In genomic region chr4:62621151-62621550, GRCm38 (mm10) we compare ENCODE assay signal across 11 mouse cellular contexts.
A peak's percentile ranks its signal among the peaks of the same experiment; 100 is the strongest.
DNase-seq lines count a peak whose midpoint lies in the region; ATAC-seq lines count a peak whose summit lies in the region.
"Had no signal": no experiment of that assay in that cellular context is flagged by ENCODE, and none has a peak within 500 bp of the region (broad histone marks: within the 10 kb centered on the region; RNA-seq: fewer than 3 reads in every experiment).

No protein-coding gene starts in this region.

- H3K4me1 ChIP-seq in heart, embryonic 12.5 days (replicated peaks), result peaks cover 38% of the 10 kb centered on the region
- H3K4me1 ChIP-seq in neural tube, embryonic 12.5 days, result peaks cover 69% of the 10 kb centered on the region
- peaks cover 59% of the 10 kb centered on the region for H3K4me1 ChIP-seq in limb, embryonic 10.5 days
- peaks cover 25% of the 10 kb centered on the region for H3K4me1 ChIP-seq in stomach, embryonic 16.5 days (ENCODE audit: control insufficient read depth, insufficient read depth, low read length)

- H3K9me3 ChIP-seq in heart, embryonic 12.5 days (replicated peaks), result no peaks in the 10 kb centered on the region
- H3K9me3 ChIP-seq in neural tube, embryonic 12.5 days, result no peaks in the 10 kb centered on the region
- no peaks in the 10 kb centered on the region for H3K9me3 ChIP-seq in limb, embryonic 10.5 days (replicated peaks)
- H3K9me3 ChIP-seq in stomach, embryonic 16.5 days (replicated peaks; ENCODE audit: control insufficient read depth, low read length), result no peaks in the 10 kb centered on the region
- H3K9me3 ChIP-seq: midbrain, embryonic 12.5 days had no signal

- 69% methylated on average over 9 of the region's 9 CpGs for WGBS in heart, embryonic 12.5 days
- WGBS in neural tube, embryonic 12.5 days, result 81% methylated on average over 9 of the region's 9 CpGs
- 81% methylated on average over 9 of the region's 9 CpGs for WGBS in limb, embryonic 10.5 days
- WGBS in stomach, embryonic 16.5 days, result 77% methylated on average over 9 of the region's 9 CpGs

- no peak for ATAC-seq in heart, embryonic 12.5 days (ENCODE audit: insufficient number of reproducible peaks, low FRiP score)
- ATAC-seq in neural tube, embryonic 12.5 days (ENCODE audit: low FRiP score, low read depth), result no peak
- no peak for ATAC-seq in stomach, embryonic 16.5 days (ENCODE audit: insufficient read depth, low FRiP score)
- ATAC-seq: CD4-positive, CD25-positive, alpha-beta regulatory T cell, adult 4 months had no signal

- H3K9ac ChIP-seq in heart, embryonic 12.5 days, result peak overlapping the region; percentile 64
- H3K9ac ChIP-seq in neural tube, embryonic 12.5 days, result no peak overlapping the region
- H3K9ac ChIP-seq in stomach, embryonic 16.5 days (ENCODE audit: low read length), result no peak overlapping the region
- H3K9ac ChIP-seq: midbrain, embryonic 12.5 days had no signal

- no peak for DNase-seq in heart, postnatal 36 days
- DNase-seq in neural tube, embryonic 10.5 days (ENCODE audit: extremely low spot score, low spot score), result no peak
- no peak for DNase-seq in limb, embryonic 10.5 days (ENCODE audit: low spot score)
- DNase-seq in adrenal gland, postnatal 10 days, result no peak
- DNase-seq in thymus, postnatal 36 days, result no peak
- DNase-seq: thymus, adult 18-20 months had no signal

- H3K4me2 ChIP-seq in heart, embryonic 12.5 days, result peak overlapping the region; percentile 60
- peak overlapping the region; percentile 20; the same call in 1 of the 2 replicates for H3K4me2 ChIP-seq in neural tube, embryonic 12.5 days (replicated peaks)
- H3K4me2 ChIP-seq in stomach, embryonic 16.5 days (ENCODE audit: low read depth, low read length), result no peak overlapping the region

- peaks cover 3% of the 10 kb centered on the region for H3K36me3 ChIP-seq in heart, embryonic 12.5 days
- 0 out of 2 replicates have a peak, but pooled peaks cover 4% of the 10 kb centered on the region for H3K36me3 ChIP-seq in neural tube, embryonic 12.5 days
- no peaks in the 10 kb centered on the region for H3K36me3 ChIP-seq in limb, embryonic 10.5 days
- no peaks in the 10 kb centered on the region for H3K36me3 ChIP-seq in stomach, embryonic 16.5 days (ENCODE audit: control insufficient read depth, insufficient read depth, low read length)

- intact Hi-C loops in heart, postnatal 36 days (cut with DNase I), result no loop called here

- H3K4me3 ChIP-seq in heart, embryonic 12.5 days, result peak overlapping the region; percentile 43
- no peak overlapping the region for H3K4me3 ChIP-seq in neural tube, embryonic 12.5 days
- no peak overlapping the region for H3K4me3 ChIP-seq in limb, embryonic 10.5 days
- peak overlapping the region; percentile 2; the same call in 1 of the 2 replicates for H3K4me3 ChIP-seq in stomach, embryonic 16.5 days (replicated peaks; ENCODE audit: low read length)
- H3K4me3 ChIP-seq: midbrain, embryonic 12.5 days had no signal

- peaks cover 59% of the 10 kb centered on the region for H3K27me3 ChIP-seq in heart, embryonic 12.5 days (replicated peaks)
- H3K27me3 ChIP-seq in neural tube, embryonic 12.5 days (replicated peaks), result peaks cover 3% of the 10 kb centered on the region; the same call in 1 of the 2 replicates
- peaks cover 6% of the 10 kb centered on the region for H3K27me3 ChIP-seq in limb, embryonic 10.5 days (ENCODE audit: low read depth, poor library complexity, severe bottlenecking)
- H3K27me3 ChIP-seq in stomach, embryonic 16.5 days (ENCODE audit: control insufficient read depth, insufficient read depth, low read length), result no peaks in the 10 kb centered on the region
- H3K27me3 ChIP-seq: midbrain, embryonic 12.5 days had no signal

- peak overlapping the region; percentile 91 for H3K27ac ChIP-seq in heart, embryonic 12.5 days (ENCODE audit: poor library complexity, severe bottlenecking)
- H3K27ac ChIP-seq in neural tube, embryonic 12.5 days, result no peak overlapping the region
- H3K27ac ChIP-seq in limb, embryonic 10.5 days, result peak overlapping the region; percentile 81
- H3K27ac ChIP-seq in stomach, embryonic 16.5 days (ENCODE audit: low read length), result peak overlapping the region; percentile 25; the same call in 1 of the 2 replicates

Comparison
In these comparisons a context has a peak if more than half of its experiments do, and no peak if none do; other contexts are left out.
1. H3K4me3 ChIP-seq: peak in heart, embryonic 12.5 days (single experiment) and stomach, embryonic 16.5 days (single experiment); none in neural tube, embryonic 12.5 days (single experiment) and limb, embryonic 10.5 days (single experiment).